Mouse (Mus musculus) kidney, adult 2 months (tissue): ENCODE results near the gene Astn1.

ENCODE experiments used
- CTCF ChIP-seq: fragments of 200-500 bp; conservative IDR thresholded peaks from 2 replicates; pipeline ENCODE4 v1.5.1; 2011; ENCODE audit warnings: low read depth, mild to moderate bottlenecking, control low read depth, low read length, moderate library complexity, mixed read lengths; ENCODE audit not compliant: insufficient read depth, insufficient read length
- POLR2A ChIP-seq: fragments of 200-500 bp; IDR thresholded peaks from one replicate; pipeline ENCODE4 v1.6.1; 2011; ENCODE audit warnings: low read depth, low read length, control low read depth

DNA sequence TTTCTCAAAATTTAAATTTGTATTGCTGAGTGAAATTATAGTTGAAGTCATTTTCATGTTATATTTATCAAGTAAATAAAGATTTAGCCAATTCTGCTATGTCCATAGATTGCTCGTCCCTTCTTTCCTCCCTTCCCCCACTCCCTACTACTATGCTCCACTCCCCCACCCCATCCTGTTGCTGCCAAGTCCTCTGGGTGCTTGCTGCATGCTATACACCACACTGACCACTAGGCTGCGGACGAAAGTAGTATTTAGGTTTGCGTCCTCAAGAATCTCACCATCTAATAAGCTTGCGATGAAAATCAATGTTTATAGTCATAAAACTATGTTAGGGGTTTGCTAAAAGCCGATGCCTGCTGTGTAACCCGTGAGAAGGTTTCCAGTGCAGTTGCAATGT is 235.9 kb downstream of the Astn1 start:
- TF ChIP-seq CTCF, result no peak; the same call in 1 of the 2 replicates
- no peak for TF ChIP-seq POLR2A
